Mouse (Mus musculus) left cerebral cortex, adult 9 months (tissue): ENCODE results near the gene Nufip1.

Experiments used
- DNase-seq, 2 experiments: peaks; one replicate each; pipeline ENCODE4 v3.0.0; 2022; ENCODE audit warnings: low spot score in 2 of 2

The Nufip1 gene

DNA sequence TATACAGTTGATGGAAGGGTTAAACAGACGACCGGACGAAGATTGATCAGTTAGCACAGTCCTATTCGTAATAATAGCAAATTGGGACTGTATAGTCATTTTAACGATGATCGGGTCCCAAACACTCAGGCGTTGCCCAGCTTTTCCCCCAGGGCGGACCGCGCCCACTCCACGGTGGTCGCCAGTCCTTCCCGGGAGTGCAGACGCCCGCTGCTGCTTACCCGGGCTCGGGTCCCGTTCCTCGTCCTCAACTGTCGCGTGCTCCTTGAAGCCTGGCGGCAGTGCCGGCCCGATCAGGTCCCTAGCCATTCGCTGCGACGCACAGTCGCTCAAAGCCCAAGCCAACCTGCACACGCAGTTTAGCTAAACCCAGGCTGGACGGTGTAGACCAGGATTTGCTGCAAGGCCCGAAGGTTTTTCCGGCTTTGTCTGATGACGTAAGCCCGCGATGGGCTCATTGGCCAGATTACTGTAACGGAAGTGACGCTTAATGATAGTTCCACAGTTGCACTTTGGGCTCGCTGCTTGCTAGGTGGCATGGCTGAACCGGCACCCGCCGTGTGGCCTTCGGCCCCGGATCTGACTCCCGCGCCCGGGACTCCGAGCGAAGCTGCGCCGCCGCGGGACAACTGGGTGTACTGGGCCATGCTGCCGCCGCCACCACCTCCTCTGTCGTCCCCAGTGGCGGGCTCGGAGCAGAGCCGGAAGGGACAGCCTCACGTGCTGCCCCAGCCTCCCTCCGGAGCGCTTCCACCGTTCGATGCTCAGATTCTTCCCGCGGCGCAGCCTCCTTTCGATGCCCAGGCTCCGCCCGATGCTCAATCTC lies at the start of gene Nufip1, which contains the start of gene Gpalpp1:
Gene Nufip1, plus strand, starts transcription at position 496 of the 826 bp plus-strand sequence.
Gene Gpalpp1, minus strand, starts transcription at position 365 of the 826 bp plus-strand sequence.
- peak; percentile 85 to 94 for DNase-seq

DNA sequence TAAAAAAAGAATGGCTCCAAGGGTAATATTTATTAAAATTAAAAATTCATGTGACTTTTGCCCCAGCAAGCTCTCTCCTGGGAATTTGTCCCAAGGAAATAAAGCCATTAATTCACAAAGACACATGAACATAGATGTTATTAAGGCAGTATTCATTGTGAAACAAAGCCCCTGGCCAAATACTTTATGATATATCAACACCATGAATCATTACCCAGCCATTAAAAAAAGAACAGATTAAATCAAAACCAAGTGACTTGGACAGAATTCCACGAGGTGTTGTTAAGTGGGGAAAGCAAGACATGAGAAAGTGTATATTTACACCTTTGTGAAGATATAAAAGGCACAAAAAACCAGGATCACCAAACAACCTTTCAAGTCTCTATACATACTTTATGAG lies 43.5 kb upstream of the Nufip1 start:
- no peak for DNase-seq

DNA sequence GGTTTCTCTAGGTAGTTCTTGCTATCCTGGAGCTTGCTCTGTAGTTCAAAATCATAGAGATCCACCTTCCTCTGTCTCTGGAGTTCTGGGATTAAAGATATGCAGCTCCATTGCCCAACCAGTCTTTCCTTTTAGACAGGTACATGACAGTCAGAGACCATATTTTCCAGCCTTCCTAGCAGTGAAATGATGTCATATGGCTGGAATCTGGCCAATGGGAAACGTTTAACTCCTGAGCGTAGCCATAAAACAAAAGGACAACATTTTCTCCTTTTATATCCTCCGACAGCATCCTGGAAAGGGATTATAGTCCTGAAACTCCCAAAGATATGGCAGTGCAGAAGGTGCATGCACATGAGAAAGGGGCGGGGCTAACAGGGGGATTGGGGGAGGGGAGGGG lies 42.4 kb upstream of the Nufip1 start:
- DNase-seq, result no peak

DNA sequence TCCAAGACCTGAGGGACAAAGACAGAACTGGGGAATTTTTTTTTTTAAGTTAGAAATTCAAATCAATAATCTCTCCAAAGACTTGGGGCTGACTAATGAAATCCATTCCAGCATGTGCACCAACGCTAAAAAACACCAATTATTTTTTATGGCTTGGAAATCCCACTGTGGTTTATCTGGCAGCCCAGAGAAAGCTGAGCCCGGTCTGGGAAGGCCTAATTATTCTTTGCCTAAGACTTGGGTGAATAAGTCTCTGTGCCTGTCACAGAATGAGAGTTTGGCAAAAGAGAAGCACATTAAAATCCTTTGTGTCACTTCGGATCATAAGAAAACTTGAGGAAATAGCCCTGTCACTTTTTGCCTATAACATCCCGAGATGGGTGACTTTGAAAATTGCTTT lies 41.4 kb upstream of the Nufip1 start:
- DNase-seq, result no peak

DNA sequence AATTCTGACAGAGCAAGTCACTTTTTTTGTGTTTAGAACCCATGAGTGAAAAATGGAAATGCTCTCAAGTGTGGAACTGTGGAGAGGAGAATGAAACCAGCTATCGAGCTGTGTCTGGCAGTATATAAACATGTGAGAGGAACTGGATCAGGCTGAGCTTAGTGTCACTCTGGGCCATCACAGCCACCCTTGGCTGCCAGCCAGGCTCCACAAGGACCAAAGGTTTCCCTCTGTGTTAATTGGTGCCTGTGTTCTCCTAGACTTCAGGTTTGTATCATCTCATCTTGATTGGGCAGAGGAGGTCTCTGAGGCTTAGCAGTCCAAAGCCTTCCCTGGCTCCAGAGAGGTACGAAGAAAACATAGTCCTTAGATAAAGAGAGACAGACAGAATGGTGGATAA lies 38.1 kb upstream of the Nufip1 start:
- no peak for DNase-seq

DNA sequence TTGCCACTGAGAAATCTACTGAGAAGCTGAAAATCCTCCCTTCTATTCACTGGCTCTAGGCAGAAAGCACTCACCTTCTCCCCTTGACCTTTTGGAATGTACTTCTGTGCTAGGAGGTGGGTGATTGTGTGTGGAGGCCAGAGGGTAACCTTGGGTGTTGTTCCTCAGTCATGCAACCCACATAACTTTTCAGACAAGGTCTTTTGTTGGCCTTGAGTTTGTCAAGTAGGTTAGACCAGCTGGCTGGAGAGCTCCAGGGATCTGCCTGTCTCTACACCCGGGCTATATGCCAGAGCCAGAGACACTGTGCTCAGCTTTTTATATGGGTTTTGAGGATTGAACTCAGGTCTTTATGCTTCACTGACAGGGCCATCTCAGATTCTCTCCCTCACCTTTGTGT lies 36.5 kb upstream of the Nufip1 start:
- DNase-seq, result no peak

DNA sequence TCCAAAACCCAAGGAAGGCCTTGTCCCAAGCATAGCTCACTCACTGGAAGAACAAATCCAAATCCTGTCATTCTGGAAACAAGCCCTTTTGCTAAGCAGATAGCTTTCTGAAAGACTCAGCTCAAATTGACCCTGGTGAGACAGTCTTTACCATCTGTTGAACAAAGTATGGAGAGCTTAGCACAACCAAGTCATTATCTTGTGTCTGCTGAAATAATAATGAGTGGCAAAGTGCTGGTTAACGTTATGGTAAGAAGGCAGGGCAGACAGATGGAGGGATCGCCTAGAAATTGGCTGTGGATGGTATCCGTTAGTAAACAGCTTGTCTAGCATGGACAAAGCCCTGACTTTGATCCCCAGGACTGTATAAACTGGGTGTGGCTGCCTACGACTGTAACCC lies 35.0 kb upstream of the Nufip1 start:
- DNase-seq, result no peak

DNA sequence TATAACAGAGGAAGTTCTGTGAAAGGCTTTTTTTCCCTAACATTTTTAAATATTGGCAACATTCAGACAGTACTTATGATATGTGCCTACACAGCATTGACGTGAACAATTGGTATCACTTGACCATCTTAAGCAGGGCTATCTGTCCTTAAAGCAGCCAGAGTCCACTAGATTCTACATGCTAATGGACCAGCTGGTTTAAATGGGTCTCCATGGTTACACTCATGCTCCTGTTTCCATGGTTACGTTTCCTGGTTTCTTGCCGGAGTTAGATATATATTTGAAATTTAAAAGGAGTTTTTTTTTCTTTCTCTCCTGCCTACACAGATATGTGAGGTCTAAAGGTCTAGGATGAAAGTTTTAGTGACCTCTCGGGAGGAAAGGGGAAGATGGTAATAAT lies 34.1 kb upstream of the Nufip1 start:
- DNase-seq, result peak in 1 of 2 experiments; percentile 29

DNA sequence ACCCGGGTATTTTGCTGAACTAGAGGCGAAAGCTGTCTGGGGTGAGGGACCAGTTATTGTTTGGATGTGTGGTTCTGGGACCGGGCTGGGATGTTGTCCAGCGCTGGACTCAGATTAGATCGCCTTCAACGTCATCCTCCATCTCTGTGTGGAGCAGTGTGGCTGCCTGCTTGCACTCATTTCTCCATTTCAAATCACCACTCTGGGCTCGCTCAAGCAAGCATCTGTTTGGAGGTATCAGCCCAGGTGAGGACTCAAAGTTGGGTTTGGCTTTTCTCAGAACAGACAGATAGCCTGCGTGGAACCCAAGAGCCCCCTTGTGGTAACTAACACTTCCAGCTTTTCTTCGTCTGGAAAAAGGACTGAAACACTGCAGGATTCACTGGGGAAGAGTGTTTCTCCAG lies 33.6 kb upstream of the Nufip1 start:
- peak; percentile 11 to 79 for DNase-seq

DNA sequence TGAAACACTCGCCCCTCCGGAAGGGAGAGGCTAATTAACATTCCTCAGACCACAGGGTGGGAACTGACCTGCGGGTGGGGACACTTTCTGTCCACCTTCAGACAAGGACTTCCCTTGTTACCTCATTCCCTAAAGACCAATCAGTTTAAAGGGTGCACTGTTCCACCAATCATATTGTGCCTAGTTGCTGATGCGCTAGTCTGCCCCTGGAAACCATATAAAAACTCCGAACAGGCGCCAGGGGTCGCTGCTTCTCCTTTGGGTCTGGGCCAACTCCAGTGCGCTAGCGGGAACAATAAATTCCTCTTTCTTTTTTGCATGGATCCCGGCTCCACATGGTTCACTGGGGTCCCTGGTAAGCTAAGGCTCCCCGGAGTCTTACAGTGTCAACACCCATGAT lies 29.2 kb upstream of the Nufip1 start:
- no peak for DNase-seq

DNA sequence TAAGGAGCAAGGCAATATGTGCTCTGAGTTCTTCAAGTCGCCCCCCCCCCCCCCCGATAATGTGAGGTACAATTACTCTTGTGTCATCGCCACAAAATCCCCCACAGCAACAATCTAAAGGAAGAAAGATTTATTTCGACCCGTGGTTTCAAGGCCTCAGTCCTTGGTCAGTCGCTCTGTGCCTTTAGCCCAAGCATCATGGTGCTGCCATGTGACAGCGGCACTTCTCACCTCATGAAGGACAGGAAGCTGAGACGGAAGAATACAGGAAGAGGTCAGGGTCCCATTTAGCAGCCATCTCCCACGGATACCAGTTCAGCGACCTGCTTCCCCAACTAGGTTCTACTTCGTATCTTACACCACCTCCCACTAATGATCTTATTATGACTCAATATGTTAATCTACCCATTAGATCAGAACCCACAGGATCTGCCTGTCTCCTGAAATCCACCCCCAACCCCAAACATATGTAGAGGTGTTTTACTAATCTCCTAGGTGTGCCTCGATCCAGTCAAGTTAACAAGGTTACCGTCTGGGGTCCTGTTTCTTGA lies 28.5 kb upstream of the Nufip1 start:
- DNase-seq, result no peak

DNA sequence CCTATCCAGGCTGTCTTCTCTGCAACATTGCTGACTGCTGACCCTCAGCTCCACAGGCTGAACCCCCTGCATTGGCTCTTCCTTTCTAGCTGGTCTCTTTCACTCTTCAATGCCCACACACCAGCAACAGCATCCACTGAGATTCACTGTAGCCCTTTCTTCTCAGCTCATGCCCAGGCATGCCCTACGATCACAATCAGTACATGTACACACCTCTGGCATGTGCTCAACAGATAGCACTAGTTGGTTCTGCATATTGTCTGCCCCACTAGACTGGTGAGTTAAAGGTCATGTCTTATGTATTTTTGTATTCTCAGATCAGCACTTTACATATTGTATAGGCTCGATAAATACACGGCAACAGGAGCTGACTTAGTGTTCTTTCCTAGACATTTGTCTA lies 26.5 kb upstream of the Nufip1 start:
- DNase-seq, result no peak

DNA sequence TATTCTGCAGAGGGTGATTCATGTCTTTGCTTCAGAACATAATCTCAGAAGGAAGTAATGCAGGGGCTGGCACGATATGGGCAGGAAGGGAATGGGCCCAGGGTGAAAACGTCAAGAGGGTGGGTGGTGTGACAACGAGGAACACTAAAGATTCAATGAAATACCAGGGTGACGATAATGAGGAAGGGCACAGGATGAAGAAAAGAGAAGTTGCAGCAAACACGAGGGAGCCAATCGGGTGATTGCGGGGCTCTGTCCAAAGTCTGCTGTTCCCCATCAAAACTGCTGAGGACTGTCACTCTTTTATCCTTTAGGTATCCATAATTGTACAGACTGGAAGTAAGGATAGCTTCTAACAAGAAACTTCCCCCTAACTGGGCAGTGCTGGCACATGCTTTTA lies 13.4 kb upstream of the Nufip1 start:
- no peak for DNase-seq

DNA sequence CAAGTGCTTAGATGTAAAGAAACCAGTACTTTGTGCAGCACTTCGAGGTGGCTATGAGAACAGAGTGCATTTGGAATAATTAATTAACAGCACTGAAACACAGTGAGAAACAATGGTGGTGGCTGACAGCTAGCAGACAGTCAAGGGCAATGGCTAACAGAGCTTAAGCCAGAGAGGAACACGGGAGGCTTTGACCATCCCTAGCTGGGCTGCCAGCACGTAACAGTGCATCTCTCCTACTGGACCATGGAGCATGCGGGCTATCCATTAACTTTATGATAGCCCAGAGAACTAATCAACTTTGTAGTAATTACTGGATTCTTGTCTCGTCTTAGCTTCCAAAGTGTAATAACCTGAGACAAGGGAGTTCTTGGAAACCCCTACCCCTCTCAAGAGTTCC lies 12.9 kb upstream of the Nufip1 start:
- no peak for DNase-seq

DNA sequence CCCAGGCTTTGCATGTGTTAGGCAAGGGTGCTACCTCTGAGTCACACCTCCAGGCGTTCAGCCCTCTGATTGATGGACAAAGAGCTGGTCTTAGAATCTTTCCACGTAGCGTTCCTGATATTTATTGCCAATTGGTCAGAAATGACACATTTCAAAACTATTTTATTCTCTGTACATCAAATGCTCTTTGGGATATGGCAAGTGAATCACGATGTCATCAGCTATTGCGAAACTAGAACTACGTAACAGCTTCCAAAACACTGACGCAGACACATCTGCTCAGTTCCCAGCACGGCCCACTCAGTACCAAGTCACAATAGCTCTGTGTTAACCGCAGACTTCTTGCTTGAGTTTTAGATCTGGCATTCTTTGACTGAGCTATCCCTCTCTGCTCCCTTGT lies 11.1 kb upstream of the Nufip1 start:
- DNase-seq, result no peak

DNA sequence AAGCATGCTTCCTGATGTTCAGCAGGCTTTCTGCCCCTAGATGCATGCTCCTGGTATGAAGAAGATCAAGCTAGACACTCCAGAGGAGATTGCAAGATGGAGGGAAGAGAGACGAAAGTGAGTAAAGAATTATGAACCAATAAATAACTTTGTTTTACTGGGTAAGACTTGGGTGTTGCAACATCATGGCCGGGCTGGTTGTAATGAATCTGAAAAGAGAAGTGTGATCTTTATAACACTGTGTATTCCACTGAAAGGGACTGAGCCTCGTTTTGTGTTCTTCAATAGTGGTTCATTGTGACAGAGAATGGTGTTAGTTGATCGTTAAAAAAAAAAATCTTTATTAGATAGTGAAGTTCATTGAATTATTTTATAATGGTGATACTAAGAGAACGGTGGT lies 5.1 kb downstream of the Nufip1 start:
- no peak for DNase-seq

DNA sequence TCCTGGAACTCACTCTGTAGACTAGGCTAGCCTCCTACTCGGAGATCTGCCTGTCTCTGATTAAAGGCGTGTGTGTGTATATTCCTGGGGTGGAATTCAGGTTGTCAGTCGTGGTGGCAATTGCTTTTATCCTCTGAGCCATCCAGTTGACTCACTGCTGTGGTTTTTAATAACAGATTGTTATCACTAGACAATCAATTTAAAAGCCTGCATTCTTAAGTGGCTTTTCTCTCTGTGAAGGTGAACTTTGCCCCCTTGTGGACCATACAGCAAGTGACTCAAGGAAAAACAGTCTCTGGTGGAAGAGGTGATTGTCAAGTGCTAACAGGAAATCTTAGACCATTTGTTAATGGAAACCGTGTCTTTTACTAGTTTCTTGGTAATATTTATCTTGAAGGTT lies 8.3 kb downstream of the Nufip1 start:
- no peak for DNase-seq

DNA sequence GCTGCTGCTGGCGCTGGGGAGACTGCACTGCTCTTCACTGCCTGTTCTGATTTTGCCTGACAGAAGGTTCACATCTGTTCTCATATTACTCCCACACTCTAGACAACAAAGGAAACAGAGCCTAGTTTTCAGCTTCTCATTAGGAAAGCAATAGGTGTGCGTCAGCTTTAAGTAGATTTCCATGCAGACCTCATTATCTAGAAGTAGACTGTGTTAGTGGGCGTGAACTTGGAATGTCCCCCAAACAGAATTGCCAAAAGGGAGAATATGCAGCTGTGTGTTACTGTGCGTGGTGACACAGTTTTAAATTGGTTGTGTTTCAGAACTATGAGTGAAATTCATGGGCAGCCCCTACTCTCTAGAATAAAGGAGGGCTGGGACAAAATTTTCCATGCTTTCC lies 9.8 kb downstream of the Nufip1 start:
- DNase-seq, result peak; percentile 48 to 72

DNA sequence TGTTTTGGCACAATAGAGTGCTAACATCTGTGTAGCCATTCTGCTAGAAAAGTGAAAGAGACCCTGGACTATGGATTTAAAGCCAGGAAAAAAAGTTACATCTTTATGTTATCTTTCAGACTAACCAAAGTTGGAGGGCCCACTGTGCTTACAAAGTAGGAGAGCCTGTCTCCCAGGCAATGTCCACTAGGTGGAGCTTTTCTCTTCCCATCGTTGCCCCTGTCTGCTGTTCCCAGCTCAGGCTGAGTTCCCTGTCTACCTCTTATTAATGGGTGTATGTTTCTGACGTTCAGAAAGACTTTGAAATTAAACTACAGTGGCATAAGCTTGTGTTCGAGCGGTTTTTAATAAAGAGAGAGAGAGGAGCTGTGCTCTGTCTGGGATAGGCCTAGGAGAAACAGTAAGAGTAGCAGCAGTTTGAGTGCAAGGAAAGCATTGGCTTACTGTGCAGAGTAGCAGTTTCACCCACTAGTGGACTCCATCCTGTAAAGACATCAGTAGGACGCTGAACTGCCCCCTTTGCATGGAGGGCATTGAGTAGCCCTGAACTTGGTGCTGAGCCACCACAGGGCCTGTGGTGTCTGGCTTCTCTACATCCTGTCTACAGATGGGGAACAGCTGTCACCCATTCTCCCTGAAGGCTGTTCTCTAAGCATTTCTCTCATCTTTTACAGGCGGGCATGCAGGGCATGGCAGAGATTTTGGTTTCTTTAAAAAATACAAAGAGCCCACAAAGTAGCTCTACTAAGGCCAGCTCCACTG lies 11.4 kb downstream of the Nufip1 start:
- peak in 1 of 2 experiments; percentile 44 for DNase-seq

DNA sequence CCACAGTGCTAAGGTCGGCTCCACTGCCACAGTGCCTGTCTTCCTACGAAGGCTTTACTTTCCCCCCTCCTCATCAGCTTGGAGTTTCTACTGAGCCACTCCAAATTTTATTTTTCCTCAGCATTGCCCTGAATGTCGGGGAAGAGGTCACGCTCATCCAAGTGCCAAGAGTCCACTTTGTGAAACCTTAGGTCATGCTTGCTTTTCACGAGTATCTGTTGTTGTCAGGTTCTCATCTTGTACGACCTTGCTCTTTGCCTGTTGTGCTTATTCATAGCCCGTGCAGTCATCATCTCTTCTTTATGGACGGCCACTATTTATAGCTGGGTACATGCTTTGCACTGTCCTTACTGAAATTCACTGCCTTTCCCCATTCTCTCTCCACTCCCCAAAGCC lies 12.0 kb downstream of the Nufip1 start:
- no peak for DNase-seq

DNA sequence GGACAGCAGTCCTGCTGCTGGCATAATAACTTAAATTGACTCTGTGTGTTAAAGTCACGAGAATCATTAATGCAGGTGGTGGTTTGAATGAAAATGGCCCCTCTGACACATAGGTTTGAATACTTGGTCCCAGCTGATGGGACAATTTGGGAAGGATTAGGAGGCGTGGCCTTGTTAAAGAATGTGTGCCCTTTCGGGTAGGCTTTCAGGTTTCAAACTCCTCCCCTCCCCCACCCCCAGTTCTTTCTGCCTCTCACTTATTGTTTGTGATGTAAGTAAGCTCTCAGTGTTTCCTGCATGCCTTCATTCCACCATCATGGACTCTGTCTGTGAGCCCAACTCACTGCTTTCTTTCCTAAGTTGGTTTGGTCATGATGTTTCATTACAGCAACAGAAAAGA lies 16.6 kb downstream of the Nufip1 start:
- no peak for DNase-seq

DNA sequence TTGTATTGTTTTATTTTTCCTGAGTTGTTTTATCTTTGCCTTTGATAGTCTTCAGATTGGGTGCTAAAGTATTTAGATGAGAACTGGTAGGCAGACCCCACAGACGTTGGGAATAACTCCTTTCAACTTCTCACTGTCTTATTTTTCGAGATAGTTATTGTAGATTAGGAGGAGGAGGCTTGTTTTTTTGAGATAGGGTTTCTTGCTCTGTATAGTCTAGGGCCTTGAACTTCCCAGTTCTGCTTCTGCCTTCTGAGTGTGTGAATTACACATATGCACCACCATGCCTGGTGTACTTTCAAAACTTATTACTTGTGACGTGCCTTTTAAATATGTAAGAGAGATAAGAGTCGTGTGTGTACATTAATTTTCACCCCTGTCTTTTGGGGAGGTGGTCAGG lies 17.5 kb downstream of the Nufip1 start:
- DNase-seq, result no peak

DNA sequence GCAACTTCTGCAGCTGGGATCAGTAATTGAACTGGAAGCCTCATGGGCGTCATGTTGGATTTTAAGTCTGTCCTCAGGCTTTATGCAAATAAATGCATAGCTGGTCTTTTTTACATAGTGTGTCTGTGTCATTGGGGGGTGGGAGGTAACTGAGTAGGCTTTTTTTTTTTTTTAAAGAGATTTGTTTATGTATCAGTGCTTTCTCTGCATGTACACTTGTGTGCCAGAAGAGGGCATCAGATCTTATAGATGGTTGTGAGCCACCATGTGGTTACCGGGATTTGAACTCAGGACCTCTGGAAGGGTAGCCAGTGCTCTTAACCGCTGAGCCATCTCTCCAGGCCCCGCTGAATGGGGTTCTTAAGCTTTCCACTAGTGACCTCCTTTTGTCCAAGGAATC lies 24.3 kb downstream of the Nufip1 start:
- DNase-seq, result no peak
